Mouse (Mus musculus) frontal cortex, adult (tissue): ENCODE measurements at regions not wholly inside any gene's neighbourhood (a gene's known extent, or its start where the extent isn't known, plus 50 kb on each side); places are given as distances from the start of the nearest gene placed in this dataset.

Experiments
- ATAC-seq: cut with Nextera tagmentation; 2 replicates; pipeline ENCODE4 v1.9.2; 2017; ENCODE audit warnings: mild to moderate bottlenecking, moderate library complexity, mixed read lengths; ENCODE audit not compliant: low TSS enrichment

DNA sequence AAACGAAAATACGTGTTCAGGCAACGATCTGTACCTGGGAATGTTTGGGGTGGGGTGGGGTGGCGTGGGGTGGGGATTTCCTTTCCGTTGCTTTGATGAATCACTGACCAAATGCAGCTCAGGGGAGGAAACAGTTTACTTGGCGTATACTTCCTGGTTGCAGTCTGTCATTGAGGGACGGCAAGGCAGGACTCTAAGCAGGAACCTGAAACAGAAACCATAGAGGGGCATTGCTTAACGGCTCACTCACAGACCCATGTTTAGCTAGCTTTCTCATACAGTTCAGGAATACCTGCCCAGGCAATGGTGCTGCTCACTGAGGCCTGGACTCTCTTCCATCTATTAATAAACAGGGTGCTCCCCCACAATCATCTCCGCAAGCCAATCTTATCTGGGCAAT is 55.1 kb upstream of the Smox start:
- ATAC-seq = no peak

DNA sequence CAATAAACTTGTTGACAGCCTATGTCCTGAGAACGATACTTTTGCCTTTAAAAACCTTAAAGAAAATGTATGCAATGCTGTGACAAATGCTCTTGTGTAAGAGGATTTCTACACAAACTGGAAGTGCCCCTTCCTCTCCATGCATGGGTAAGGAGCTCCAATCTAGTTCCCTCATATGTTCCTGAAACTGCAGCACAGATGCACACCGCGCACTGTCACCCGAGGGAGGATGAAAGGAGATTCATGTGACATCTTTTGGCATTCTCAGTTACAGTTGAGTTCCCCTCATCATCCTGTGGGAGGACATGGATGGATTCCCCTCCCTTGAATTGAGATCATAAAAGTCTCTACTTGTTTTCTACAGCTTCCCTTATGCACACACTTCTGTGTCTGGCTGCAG is 60.8 kb upstream of the Smox start:
- peak; percentile 20; the same call in 1 of the 2 replicates for ATAC-seq

DNA sequence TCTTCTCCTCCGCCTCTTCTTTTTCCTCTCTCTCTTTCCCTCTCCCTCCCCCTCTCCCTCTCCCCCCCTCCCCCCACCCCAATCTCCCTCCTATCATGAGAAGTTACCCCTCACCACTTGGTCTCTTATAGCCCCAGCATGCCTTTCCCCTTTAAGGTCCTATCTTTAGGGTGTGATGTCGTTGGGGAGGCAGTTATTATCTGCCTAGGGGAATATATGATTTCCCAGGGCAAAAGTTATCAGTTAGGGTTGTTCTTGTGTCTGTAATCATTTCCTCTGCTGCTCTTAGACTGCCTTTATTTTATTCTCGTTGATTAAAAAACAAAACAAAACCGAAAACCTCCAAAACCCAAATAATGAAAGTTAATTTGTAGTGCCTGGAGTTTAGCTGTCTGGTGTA is 63.2 kb upstream of the Smox start:
- ATAC-seq = no peak

DNA sequence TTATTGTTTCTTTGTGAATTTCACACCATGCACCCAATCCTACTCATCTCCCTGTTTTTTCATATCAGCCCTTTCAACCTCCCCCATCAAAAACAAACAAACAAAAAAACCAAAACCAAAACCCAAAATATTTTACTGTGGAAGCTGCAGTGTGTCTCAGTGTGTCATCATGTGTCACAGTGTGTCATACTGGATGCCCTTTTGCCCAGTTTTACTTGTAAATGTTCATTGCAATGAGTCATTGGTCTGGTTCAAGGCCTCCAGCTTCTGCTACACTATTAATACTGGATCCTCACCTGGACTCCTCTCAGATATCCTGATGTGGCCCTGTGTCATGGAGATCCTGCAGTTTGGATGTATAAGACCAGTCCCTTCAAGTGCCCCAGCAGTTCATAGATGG is 64.4 kb upstream of the Smox start:
- ATAC-seq = no peak

DNA sequence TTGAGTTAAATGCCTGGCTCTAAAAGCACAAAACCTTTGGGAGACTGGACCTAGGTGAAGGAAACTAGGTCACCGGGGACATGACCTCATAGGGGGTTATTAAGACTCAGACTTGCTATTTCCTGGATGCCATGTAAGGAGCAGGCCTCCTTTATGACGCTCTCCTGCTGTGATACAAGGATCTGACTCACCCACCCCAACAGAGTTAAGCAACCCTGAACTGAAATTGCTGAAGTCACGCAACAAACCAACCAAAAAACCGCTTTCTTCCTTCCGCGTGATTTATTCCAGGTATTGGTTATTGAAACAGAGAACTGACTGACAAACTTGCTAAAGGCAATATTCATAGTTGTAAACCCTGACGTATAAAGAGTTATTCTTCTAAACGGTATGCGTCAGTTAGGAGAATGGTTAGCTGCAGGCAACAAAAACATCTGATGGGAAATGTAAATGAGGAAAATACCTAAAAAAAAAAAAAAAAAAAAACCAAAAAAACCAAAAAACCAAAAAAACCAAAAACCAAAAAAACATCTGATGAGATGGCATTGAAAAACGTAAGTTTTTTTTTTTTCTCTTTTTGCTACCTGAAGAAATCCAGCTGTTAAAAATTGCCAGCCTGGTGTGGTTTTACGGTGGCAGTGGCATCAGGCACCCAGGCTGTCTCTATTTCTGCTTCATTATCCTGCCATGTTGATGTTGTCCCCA is 67.5 kb upstream of the Smox start:
- no peak for ATAC-seq

DNA sequence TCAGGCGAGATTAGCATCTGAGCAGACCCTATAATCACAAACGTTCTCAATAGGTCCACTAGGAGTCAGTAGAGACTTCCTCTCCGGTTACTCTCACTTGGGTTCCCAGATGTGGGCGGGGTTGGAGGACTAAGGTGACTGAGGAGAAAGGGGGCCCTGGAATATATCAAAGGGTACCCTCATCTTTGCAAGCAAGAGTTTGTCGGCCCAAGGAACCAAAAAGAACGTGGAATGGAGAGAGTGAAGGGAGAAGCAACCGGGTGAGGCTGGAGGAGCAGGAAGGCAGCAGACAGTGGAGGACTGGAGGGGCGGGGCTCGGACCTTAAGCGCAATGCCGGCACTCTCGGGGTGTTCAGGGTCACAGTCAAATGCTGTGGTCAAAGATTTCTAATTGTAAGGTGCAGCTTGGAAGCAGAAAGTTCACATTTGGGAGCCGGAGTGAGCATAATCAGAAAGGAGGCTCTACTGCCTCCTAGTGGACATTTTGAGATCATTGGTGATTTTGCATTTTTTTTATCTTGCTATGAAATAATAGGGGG is 68.3 kb upstream of the Smox start:
- peak; percentile 96 for ATAC-seq

DNA sequence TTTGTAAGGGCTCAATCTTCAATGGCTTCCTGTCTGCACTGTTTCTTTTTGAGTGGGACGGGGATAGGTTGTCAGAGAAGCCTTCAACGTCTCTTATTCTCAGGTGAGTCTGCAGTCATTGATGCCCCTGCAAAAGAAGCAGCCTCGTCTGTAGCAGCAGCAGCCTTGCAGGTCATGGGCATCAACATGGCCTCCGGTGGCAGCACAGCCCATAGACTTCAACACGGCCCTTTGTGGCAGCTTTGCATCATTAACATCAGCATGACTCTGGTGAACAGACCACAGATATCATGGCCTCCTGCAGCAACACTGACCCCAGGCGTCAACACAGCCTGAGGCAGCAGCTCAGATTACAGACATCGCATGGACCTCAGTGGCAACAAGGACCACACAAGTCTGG is 65.4 kb upstream of the Rnf24 start:
- no peak for ATAC-seq

DNA sequence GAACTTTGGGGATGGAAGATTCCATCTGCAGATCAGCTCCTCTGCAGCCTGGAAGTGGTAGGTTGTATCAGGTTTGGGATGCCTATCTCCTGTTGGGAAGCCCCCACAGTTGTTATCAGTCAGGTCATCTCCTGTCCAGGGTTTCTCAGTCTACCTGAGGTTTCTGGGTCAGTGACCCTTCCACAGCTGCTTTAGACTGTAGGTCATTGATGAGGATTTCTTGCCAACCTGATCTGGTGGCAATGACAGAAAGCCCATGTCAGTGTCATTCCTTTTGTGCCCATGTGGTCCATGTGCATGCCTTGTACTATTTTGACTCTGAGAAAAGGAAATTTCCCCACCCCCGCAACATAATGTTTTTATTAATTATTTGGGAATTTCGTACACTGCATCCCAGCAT is 64.8 kb upstream of the Rnf24 start:
- ATAC-seq = no peak

DNA sequence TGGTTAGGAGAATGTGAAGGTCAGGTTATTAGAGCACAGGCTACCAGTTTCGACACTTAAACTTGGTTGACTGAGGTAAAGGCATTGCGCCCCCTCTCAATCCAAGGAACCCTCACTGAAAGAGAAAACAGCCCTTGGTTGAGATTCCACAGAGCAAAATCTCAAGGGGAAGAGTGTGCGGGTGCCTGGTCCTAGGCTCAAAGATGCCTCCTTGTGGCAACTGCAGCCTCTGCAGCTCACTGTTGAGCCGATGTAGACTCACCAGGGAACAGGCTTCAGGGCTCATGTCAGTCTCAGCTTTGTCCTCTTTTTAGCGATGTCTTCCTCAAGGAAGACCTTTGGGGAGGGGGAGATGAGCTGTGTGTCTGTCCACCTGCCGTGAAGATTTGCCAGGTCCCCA is 63.8 kb upstream of the Rnf24 start:
- peak; percentile 96 for ATAC-seq

DNA sequence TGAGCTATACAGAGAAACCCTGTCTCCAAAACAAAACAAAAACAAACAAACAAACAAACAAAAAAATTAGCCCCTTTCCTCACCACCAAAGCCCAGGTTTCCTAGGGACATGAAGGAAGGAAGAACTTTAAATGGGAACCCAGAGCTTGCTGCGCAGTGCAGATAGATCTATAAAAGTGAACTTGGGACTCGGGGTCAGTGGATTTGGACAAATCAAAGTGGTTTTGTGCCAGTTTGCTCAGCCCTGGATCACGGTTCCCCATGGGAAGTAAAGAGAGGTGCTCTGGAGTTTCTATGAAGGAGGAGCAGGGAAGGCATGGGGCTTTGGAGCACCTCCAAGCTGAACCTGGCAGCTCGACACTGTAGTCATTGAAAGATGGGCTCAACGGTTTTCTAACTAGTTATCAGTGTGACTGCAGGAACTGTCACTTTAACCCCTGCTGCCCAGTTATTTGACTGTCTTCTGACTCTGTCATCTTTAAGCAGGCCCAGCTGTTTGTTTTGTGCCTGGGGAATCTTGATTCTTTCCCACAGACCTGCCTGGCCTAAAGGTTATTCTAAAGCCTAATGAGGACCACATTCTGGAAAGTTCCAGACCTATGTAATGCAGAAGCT is 58.3 kb upstream of the Rnf24 start:
- no peak for ATAC-seq

DNA sequence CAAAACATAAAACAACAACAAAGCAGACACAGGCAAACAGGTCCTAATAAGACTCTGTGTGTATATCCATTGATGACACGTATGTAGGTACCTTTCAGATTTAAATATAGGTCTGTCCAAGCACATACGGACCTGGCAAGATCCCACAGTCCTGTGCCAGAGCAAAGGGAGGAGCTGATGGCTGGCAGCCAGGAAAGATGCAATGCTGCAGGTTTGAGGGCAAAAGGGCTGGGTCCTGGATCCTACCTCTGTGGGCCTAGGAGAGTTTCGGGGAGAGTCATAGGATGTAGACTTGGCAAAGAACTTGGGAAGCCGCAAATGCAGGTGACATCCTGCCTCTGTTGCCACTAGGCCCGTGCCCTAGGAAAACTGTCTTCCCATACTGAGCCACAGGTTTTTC is 54.6 kb upstream of the Rnf24 start:
- no peak for ATAC-seq

DNA sequence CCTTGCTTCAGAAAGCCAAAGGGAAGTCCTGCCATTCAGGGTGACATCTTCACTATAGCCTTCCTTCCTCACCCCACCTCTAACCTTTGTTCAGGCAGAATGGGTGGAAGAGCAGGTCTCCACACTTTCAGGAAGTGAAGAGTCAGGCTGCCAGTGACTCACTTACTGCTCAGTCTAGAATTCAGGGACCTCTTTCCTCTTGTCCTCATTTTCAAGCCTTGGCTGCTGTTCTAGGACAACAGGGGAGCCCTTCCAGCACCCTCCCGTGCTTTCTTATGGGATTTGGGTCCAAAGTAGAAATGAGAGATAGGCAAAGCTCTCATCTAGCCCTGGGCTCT is 51.5 kb upstream of the Rnf24 start:
- peak; percentile 20; the same call in 1 of the 2 replicates for ATAC-seq

DNA sequence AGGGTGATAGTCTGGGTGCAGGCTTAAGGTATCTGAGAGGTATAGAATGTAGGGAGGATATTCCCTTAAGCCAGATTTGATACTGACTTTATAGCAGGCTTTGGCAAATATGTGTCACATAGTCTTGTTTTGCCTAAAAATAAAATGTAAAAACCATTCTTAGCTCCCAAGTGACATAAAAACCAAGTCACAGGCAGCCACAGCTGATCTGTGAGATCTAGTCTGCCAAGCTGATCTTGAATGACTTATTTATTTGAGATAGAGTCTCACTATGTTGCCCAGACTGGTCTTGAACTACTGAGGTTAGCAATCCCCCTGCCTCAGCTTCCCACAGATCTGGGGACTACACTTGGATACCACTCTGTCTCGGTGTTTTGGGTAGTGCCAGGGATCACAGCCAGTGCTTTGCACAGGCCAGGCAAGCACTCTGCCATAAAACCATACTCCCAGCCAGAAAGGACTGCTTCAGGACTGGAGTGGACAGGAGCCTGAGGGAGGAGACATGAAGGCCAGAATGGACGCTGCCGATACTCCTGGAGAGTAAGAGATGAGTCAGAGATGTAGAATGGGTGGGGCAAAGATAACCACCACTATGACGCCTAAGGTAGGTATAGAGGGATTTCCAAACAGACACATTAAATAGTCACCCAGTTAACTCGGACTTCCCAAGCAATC is 51.0 kb upstream of the Rnf24 start:
- ATAC-seq = peak; percentile 70
